Mouse (Mus musculus) megakaryocyte, embryonic 14.5 days (primary cell): ENCODE results near the gene Vmn1r55.

Source experiments
- FLI1 ChIP-seq: IDR thresholded peaks from 2 replicates; pipeline ENCODE4 v1.6.1; 2012; ENCODE audit warnings: low read length, inconsistent platforms, mixed read lengths
- GATA1 ChIP-seq: IDR thresholded peaks from 3 replicates; pipeline ENCODE4 v1.6.1; 2012; ENCODE audit warnings: mixed read lengths, low read length, inconsistent platforms, borderline replicate concordance

GRCm38 (mm10) chr7:5092381-5092780 is 57.1 kb downstream of the Vmn1r55 start:
- TF ChIP-seq GATA1 (no peak), FLI1 (no peak)
